Mouse (Mus musculus) midbrain, embryonic 15.5 days (tissue): ENCODE results near the gene Rtn4ip1. TPM values are rescaled to one million over a fixed set of nuclear protein-coding genes. Genes with fewer than 3 reads are reported as not detected.

Experiments used
- polyA plus RNA-seq: library from polyadenylated mRNA; unstranded; fragments of >200 nt; fragmentation: Nextera tagmentation; extraction: Ambion mirVana; gene quantifications from 2 replicates; pipeline ENCODE4 v1.2.1, GENCODE M21; 2015

Rtn4ip1 gene
- polyA plus RNA-seq, 1 experiment from 2014 or later, result 16.0 TPM

Other genes with a start within 250 kb of the Rtn4ip1 start
- gene Qrsl1, start 62 bp upstream of the Rtn4ip1 start, polyA plus RNA-seq, result 22.1 and 23.5 TPM in 2 replicates
- 0.14 and 0.18 TPM in 2 replicates for gene Crybg1, start 247.0 kb downstream of the Rtn4ip1 start, polyA plus RNA-seq